Mouse (Mus musculus) cortical plate, adult 2 months (tissue): ENCODE data around the gene Tnik.

Experiments
- CTCF ChIP-seq: fragments of 200-500 bp; IDR thresholded peaks from 2 replicates; pipeline ENCODE4 v1.5.1; 2011; ENCODE audit warnings: mild to moderate bottlenecking, control low read depth, low read length; ENCODE audit not compliant: insufficient read depth; ENCODE audit errors: extremely low read depth
- POLR2A ChIP-seq: fragments of 200-500 bp; IDR thresholded peaks from 2 replicates; pipeline ENCODE4 v1.6.1; 2011; ENCODE audit warnings: mild to moderate bottlenecking, low read length, control low read depth; ENCODE audit not compliant: insufficient read depth; ENCODE audit errors: extremely low read depth

DNA sequence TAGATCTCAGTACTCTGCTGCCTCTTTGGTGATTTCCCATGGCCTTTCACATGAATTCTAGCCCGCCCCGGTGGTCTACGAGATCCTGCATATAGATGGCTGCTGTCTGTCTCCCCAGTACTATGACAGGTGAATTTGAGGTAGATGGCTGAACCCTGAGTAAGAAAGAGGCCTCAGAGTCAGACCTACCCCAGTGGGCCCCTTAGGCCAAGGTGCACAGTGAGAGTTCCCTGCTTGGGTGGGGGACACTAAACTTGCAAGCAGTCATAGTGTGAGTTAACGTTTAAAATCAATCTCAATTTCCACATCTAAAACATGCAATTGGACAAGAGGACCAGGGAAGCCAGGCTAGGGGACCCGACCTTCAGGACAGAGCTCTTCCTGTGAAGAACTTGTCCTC lies 431.8 kb downstream of the Tnik start:
- no peak for TF ChIP-seq POLR2A
- TF ChIP-seq CTCF = no peak
